Mouse (Mus musculus) embryonic fibroblast, embryonic 13.5 days (primary cell): ENCODE data around the gene Cdk19.

Source experiments
- CTCF ChIP-seq: IDR thresholded peaks from 2 replicates; pipeline ENCODE4 v1.5.1; 2011; ENCODE audit warnings: mild to moderate bottlenecking, control low read depth, low read length, moderate library complexity, borderline replicate concordance; ENCODE audit not compliant: insufficient read depth
- POLR2A ChIP-seq: IDR thresholded peaks from 2 replicates; pipeline ENCODE4 v1.6.1; 2011; ENCODE audit warnings: low read depth, mild to moderate bottlenecking, control low read depth, low read length, moderate library complexity

DNA sequence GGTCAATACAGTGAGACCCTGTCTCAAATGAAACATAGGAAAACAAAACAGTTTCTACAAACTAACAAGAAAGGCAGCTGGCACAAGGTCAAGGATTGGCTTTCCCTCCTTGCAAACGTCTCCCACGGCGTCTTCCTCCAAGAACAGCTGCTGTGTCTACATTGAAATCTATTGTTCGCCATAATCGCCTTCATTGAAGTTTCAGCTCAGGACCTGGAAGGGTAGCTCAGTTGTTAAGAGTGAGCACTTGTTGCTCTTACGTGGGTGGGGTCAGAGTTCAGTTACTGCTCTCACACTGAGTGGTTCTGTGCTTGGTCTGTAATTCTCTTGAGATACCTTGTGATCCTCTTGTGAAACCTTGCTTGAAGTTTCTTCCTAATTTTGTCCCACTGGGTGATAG is 6.5 kb upstream of the Cdk19 start:
- TF ChIP-seq POLR2A (no peak), CTCF (no peak)
